Mouse (Mus musculus): Measurements from ENCODE around the gene Sbno2.

DNA sequence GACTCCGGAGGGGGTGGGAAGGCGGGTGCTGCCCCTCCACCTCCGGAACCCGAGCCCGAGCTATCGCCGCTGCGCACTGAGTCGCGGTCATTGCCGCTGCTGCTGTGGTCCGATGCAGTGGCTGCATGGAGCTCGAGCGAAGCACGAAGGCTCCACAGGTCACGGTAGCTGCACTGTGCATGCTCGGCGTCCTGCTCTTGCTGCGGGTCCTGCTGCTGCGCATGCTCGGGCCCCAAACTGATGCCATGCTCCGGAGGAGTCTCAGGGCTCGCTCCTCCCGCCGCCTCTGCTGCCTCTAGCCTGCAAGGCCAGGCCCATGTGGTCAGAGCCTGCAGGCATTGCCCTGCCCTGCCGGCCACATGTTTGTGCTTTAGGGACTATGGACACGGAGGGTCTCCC is 26.6 kb upstream of the Sbno2 start:
- TF ChIP-seq EP300 (IDR thresholded peaks at IDR 0.05; ENCODE audit: insufficient read depth, low read depth, low read length) (no peak), CTCF (IDR thresholded peaks at IDR 0.05) (no peak), POLR2A (IDR thresholded peaks at IDR 0.05; ENCODE audit: insufficient read depth, low read depth, low read length) (no peak)
